19 mouse cellular contexts compared by ENCODE assay signal in the genomic region with DNA sequence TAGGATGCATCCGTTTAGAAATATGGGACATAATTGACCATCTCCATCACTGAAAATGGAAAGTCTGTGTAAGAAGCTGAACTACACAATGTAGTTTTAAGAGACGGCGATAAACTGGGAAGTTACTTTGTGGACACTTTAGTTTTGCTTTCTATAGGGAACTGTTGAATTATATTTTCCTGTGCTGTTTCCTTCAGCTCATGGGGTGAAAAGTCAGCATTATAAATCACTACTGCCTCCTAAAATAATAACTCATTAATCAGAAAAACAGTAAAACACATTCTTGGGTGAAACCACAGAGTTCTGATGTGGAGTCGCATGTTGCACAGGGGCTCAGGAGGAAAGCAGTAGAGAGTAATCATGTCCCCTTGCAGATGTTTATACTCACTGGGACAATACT. TPM values are rescaled to one million over a fixed set of nuclear protein-coding genes. Genes with fewer than 3 reads are reported as not detected.
DNase-seq lines count a peak whose midpoint lies in the region; ATAC-seq and TF ChIP-seq lines count a peak whose summit lies in the region.
"Had no signal": no experiment of that assay in that cellular context is flagged by ENCODE, and none has a peak within 500 bp of the region (broad histone marks: within the 10 kb centered on the region; RNA-seq: fewer than 3 reads in every experiment).

No protein-coding gene starts in this region.

- no peak overlapping the region for H3K4me3 ChIP-seq in kidney, postnatal 0 days (replicated peaks; ENCODE audit: low read depth, low read length)
- H3K4me3 ChIP-seq in spleen, adult 2 months (ENCODE audit: extremely low read depth, insufficient read depth, insufficient read length): no peak overlapping the region; the same call in 1 of the 2 replicates
- H3K4me3 ChIP-seq: embryonic facial prominence, embryonic 15.5 days; heart, adult 2 months; hindbrain, embryonic 10.5 days; midbrain, embryonic 13.5 days; neural tube, embryonic 15.5 days had no signal

- no peaks in the 10 kb centered on the region for H3K4me1 ChIP-seq in kidney, postnatal 0 days (replicated peaks; ENCODE audit: insufficient read depth, low read length)
- peaks cover 2% of the 10 kb centered on the region; the same call in 1 of the 2 replicates for H3K4me1 ChIP-seq in spleen, adult 2 months (ENCODE audit: control insufficient read depth, insufficient read depth, insufficient read length)
- H3K4me1 ChIP-seq: embryonic facial prominence, embryonic 15.5 days had no signal

- DNase-seq in kidney, postnatal 0 days (ENCODE audit: low spot score): peak; percentile 84
- no peak for DNase-seq in kidney, postnatal 10 days
- no peak for DNase-seq in spleen, adult 2 months (ENCODE audit: low read depth in 1 of 2, low spot score in 2 of 2)
- DNase-seq in spleen, adult 12 weeks (ENCODE audit: low spot score): no peak
- DNase-seq in splenic B cell, adult 2 months (ENCODE audit: low read depth, low spot score): peak; percentile 54
- no peak for DNase-seq in right cerebral cortex, postnatal 36 days (ENCODE audit: low spot score in 2 of 2)
- no peak for DNase-seq in thymus, adult 18-20 months
- DNase-seq: adrenal gland, postnatal 36 days; cerebellum, adult 9-11 months; heart, adult 2 months; lung, postnatal 36 days; right cerebral cortex, postnatal 4 days had no signal

- WGBS in kidney, postnatal 0 days: 36% methylated on average over 4 of the region's 4 CpGs
- WGBS in spleen, adult 2 months: 13% methylated on average over 4 of the region's 4 CpGs

- H3K27ac ChIP-seq in kidney, postnatal 0 days: peak overlapping the region; percentile 65
- peak overlapping the region; percentile 23; the same call in 1 of the 2 replicates for H3K27ac ChIP-seq in spleen, adult 2 months (ENCODE audit: insufficient read depth, low read length)
- H3K27ac ChIP-seq: embryonic facial prominence, embryonic 15.5 days; heart, adult 2 months; hindbrain, embryonic 10.5 days; midbrain, embryonic 13.5 days; neural tube, embryonic 15.5 days had no signal

- no peaks in the 10 kb centered on the region for H3K36me3 ChIP-seq in kidney, postnatal 0 days (ENCODE audit: insufficient read depth, low read length)
- H3K36me3 ChIP-seq in spleen, adult 2 months (ENCODE audit: control insufficient read depth, insufficient read depth, low read length): no peaks in the 10 kb centered on the region
- no peaks in the 10 kb centered on the region for H3K36me3 ChIP-seq in splenic B cell, adult 2 months (ENCODE audit: control insufficient read depth, insufficient read depth, low read length, poor library complexity, severe bottlenecking)
- H3K36me3 ChIP-seq: embryonic facial prominence, embryonic 15.5 days; G1E; hindbrain, embryonic 10.5 days; midbrain, embryonic 13.5 days; neural tube, embryonic 15.5 days had no signal

- TF ChIP-seq POLR2A in spleen, adult 2 months (IDR thresholded peaks at IDR 0.05; ENCODE audit: low read depth, low read length): no peak

- no peaks in the 10 kb centered on the region for H3K27me3 ChIP-seq in kidney, postnatal 0 days (ENCODE audit: insufficient read depth, low read length)
- no peaks in the 10 kb centered on the region for H3K27me3 ChIP-seq in spleen, adult 2 months (ENCODE audit: control insufficient read depth, insufficient read depth, low read length)
- H3K27me3 ChIP-seq in splenic B cell, adult 2 months (ENCODE audit: control insufficient read depth, insufficient read depth, low read length, poor library complexity, severe bottlenecking): no peaks in the 10 kb centered on the region
- H3K27me3 ChIP-seq: embryonic facial prominence, embryonic 15.5 days; neural tube, embryonic 15.5 days had no signal

- no peaks in the 10 kb centered on the region for H3K9me3 ChIP-seq in kidney, postnatal 0 days (replicated peaks; ENCODE audit: low read length)
- H3K9me3 ChIP-seq: embryonic facial prominence, embryonic 15.5 days; G1E; hindbrain, embryonic 10.5 days; midbrain, embryonic 13.5 days; neural tube, embryonic 15.5 days had no signal

- no peak for ATAC-seq in kidney, postnatal 0 days (replicated peaks; ENCODE audit: low FRiP score, low read depth)
- peak; percentile 33 for ATAC-seq in granulocyte monocyte progenitor cell, adult 5-6 weeks (replicated peaks; ENCODE audit: poor library complexity, severe bottlenecking)
- ATAC-seq: inflammation-experienced regulatory T-cells, adult 6 months; midbrain, embryonic 13.5 days had no signal

- peak overlapping the region; percentile 34; the same call in 1 of the 2 replicates for H3K4me2 ChIP-seq in kidney, postnatal 0 days (ENCODE audit: low read length)
- H3K4me2 ChIP-seq: embryonic facial prominence, embryonic 15.5 days; midbrain, embryonic 13.5 days; neural tube, embryonic 15.5 days had no signal

- no peak overlapping the region for H3K9ac ChIP-seq in kidney, postnatal 0 days (ENCODE audit: low read depth, low read length)
- H3K9ac ChIP-seq: embryonic facial prominence, embryonic 15.5 days; midbrain, embryonic 13.5 days; neural tube, embryonic 15.5 days had no signal

- no peak for TF ChIP-seq CTCF in kidney, postnatal 0 days (IDR thresholded peaks at IDR 0.05; ENCODE audit: low read depth)
- TF ChIP-seq CTCF in spleen, adult 2 months (IDR thresholded peaks at IDR 0.05; ENCODE audit: extremely low read depth, insufficient read depth, insufficient read length, insufficient replicate concordance): no peak

RNA-seq across cellular contexts. Expression of gene Calcrl, which starts 1.3 kb away (rescaled TPM):
- 50.1 and 53.7 TPM in 2 replicates for polyA plus RNA-seq in kidney, postnatal 0 days (2015; fragmentation: Nextera tagmentation; extraction: Ambion mirVana)
- polyA plus RNA-seq in spleen, adult 2 months (2012; rRNA removed): 4.5 and 6.0 TPM in 2 replicates
- total RNA-seq in granulocyte monocyte progenitor cell, adult 5-6 weeks (2014; fragmentation: Nextera tagmentation): 10.0 and 12.3 TPM in 2 replicates
- 22.8 and 24.4 TPM in 2 replicates for total RNA-seq in granulocyte monocyte progenitor cell, adult 5-6 weeks (2017)

RNA-seq across cellular contexts. Expression of gene Tfpi, which starts 50.0 kb away (rescaled TPM):
- 29.5 and 34.7 TPM in 2 replicates for polyA plus RNA-seq in kidney, postnatal 0 days (2015; fragmentation: Nextera tagmentation; extraction: Ambion mirVana)
- polyA plus RNA-seq in spleen, adult 2 months (2012; rRNA removed): 4.4 and 5.1 TPM in 2 replicates
- 28.4 and 69.7 TPM in 2 replicates for total RNA-seq in granulocyte monocyte progenitor cell, adult 5-6 weeks (2014; fragmentation: Nextera tagmentation)
- total RNA-seq in granulocyte monocyte progenitor cell, adult 5-6 weeks (2017): 74.5 and 81.7 TPM in 2 replicates

Comparison
In these comparisons a context has a peak if more than half of its experiments do, and no peak if none do; other contexts are left out.
1. DNase-seq: peak in kidney, postnatal 0 days (single experiment) and splenic B cell, adult 2 months (single experiment); none in kidney, postnatal 10 days (single experiment), spleen, adult 2 months (0 of 2), spleen, adult 12 weeks (single experiment), right cerebral cortex, postnatal 36 days (0 of 2) and thymus, adult 18-20 months (0 of 2).